Mouse (Mus musculus): ENCODE measurements around the gene Xlr3a.

GRCm38 (mm10) chrX:73053860-73054563 lies 42.9 kb downstream of the Xlr3a start:
- no peak for TF ChIP-seq POLR2A (IDR thresholded peaks at IDR 0.05; ENCODE audit: insufficient read depth, low read depth, low read length)
- peak; percentile 99 for TF ChIP-seq EP300 (IDR thresholded peaks at IDR 0.05; ENCODE audit: insufficient read depth, low read depth, low read length)
- peak; percentile 96 for TF ChIP-seq CTCF (IDR thresholded peaks at IDR 0.05)

Data from heart, adult 2 months (tissue).